Mouse (Mus musculus): ENCODE measurements around the gene Cd36.
"Not testable (repeated sequence)": the region's sequence is repeated elsewhere in the genome, so short reads cannot be mapped to it uniquely, and the experiment has no call there.

Gene Cd36

DNA sequence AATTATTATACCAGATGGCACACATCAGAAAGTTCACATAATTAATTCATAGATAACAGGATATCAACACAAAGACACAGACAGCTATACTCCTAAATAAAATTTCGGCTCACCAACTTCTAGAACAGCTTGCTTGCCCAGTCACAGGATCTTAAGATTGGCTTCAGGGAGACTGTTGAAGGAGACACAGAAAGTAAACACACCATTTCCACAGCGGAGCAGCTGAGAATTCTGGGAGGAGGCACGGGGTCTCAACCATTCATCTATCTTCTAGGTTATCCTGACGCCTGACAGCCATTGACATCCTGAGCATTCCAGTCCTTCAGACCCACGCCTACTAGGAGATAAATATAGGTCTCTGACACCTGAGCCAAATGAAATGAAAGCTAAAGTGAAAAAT is at the start of gene Cd36:
Gene Cd36 (minus strand): TSS at position 204 of the 400 bp plus-strand sequence.
- DNase-seq (ENCODE audit: inconsistent age in 2 of 2, low spot score in 1 of 2): peak in 1 of 2 experiments; percentile 30

DNA sequence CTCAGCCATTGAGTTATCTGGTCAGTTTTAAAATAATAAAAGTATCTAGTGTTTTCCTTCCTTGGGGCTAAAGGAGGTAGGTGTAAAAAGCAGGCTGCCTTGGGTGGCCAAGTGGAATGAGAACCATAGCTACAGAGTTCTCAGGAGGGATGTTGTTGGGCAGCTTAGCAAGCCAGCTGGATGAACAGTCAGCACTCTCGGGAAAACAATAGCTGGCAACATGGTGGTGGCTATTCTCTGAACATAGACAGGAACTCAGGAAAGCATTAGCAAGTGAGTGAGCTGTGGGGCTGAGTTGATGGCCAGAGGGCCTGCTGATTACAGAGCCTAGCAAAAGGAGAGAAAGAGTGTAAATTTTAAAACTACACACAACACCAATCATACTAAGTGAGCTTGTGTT is 45.9 kb upstream of the Cd36 start:
- no peak for DNase-seq (ENCODE audit: inconsistent age in 2 of 2, low spot score in 1 of 2)

DNA sequence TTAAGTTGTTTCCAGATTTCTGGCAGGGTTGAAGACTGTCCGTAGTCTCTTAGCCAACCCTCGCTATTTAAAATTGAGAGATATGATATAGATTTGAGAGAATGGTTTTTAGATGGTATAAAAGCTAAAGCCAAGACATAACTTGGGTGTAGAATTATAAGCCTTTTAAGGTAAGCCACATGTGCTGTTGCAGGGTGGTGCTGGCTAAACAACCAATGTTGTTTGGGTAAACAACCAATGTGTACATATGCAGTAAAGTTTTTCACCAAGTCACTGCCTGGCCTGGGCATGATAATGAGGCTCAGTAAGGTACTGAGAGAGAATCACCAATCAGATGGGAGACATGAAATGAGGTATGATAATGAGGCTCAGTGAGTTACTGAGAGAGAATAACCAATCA is 43.0 kb upstream of the Cd36 start:
- DNase-seq (ENCODE audit: inconsistent age in 2 of 2, low spot score in 1 of 2): not testable (repeated sequence)

DNA sequence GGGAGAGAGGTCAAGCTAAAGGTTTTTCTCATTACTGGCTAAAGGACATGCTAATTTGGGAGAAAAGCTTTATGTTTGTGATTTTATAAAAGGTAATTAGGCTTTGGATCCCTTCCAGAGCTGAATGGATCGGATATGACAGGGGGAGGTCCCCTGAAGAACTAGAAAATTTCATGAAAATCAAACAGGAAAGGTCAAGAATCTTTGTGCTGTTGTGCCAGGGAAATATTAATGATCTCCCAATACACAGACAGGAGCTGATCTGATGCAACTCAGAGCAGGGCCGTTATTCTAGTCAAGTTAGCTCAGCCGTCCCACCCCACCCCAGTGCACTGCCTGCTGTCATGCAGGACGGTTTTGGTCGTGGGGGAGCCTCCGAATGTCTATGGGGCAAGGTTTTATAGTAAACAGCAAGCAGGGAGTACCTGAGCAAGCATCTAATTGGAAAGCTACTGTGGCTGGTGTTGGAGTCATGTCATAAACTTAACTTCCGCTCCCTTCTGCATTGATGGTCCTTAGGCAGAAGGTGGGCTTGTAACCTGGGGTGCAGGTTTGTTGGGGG is 40.5 kb upstream of the Cd36 start:
- DNase-seq (ENCODE audit: inconsistent age in 2 of 2, low spot score in 1 of 2): no peak

DNA sequence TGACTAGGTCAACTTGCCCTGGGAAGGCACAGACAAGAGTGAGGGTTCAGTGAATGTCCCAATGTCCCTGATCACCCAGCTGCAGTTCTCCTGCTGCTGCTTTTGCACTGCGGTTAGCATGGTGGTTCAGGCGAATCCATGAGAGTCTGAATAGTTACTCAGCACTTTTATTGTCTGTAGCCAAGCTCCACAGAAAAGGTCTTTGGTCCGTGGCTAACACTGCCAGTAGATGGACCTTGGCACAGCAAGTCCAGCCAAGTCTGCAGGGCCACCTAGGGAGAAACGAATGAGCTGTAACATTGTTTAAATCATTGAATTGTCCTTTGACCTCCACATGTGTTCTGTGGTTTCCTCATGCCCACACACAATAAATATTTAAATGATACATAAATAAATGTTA is 39.9 kb upstream of the Cd36 start:
- peak in 1 of 2 experiments; percentile 63 for DNase-seq (ENCODE audit: inconsistent age in 2 of 2, low spot score in 1 of 2)

DNA sequence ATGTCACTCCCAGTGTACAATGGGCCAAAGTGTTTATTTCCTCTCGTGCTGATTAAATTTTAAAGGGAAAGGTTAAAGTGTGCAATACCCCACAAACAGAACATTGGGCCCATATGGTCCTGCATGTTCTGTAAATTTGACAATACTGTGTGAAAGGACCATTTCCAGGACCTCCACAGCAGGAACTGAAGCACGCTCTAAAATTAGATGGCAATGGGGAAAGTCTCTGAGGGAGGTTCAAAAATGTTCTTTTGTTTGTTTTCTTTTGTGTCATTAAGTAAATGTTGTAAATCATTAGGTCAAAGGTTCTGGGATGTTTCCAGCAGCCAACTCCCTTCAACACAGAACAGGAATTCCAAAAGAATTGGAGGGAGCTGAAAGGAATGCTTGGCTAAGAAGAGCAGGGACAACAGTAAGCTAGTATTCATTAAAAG is 35.5 kb upstream of the Cd36 start:
- peak in 1 of 2 experiments; percentile 65 for DNase-seq (ENCODE audit: inconsistent age in 2 of 2, low spot score in 1 of 2)

DNA sequence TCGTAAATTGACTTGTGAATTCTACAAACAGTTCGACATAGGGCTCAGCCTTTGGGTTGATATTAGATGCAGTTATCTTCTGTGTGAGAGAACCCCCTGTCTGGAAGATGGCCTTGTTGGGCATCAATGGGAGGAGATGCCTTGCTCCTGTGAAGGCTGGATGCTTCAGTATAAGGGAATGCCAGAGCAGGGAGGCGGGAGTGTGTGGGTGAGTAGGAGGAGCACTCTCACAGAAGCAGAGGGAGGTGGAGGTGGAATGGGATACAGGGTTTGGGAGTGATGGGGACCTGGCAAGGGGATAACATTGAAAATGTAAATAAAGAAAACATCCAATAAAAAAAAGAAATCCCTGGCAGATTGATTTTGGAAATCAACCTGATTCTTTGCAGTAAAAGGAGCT is 35.0 kb upstream of the Cd36 start:
- no peak for DNase-seq (ENCODE audit: inconsistent age in 2 of 2, low spot score in 1 of 2)

DNA sequence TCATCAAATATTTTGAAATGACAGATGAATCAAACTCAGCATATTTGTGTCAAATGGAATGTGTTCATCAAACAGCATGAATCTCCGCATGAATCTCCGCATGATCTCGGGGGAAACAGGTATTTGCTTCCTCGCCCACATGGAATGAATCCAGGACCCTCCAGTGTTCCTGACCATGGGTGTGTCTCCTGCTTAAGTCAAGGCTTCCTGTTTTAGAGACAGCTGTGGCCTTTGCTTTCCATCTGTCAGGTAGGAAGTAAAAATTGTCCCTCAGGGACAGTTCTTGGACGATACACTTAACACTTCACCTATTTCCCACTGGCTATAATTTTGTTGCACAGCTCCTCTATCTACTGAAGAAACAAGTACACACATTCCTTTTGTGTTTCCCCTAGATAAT is 30.4 kb upstream of the Cd36 start:
- peak in 1 of 2 experiments; percentile 67 for DNase-seq (ENCODE audit: inconsistent age in 2 of 2, low spot score in 1 of 2)

DNA sequence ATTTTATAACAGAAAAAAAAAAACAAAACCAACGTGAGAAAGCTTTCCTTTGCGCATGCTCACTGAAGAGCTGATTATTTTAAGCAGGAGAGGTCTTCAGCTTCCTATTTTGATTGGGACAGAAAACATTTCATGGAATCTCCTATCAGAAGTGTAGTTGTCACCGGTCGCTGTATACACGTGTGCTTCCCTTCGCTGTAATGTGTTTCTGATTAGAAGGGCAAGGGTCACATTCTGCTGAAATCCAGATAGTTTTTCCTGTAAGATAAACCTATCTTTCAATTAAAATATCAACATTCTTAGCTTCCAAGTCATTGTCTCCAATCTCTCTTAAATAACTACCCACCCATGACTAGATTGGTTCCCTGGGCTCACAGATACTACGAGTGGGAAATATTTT is 16.2 kb upstream of the Cd36 start:
- no peak for DNase-seq (ENCODE audit: inconsistent age in 2 of 2, low spot score in 1 of 2)

DNA sequence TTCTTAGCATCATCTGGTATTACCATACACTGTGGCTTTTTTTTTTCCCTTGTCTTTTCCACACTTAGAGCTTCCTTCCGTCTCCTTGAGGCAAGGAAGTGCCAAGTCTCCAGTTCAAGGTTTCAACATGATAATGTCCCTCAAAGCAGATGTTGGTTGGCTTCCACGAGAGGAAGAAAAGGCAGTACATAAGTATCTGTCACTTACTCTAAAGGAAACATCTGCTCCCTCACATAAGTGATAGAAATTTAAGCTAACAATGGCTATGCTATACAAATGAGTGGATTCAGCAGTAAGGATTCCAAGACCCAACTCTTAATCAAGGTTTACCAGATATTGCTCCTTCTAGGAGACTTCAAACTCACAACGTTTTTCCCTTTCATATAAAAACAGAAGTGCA is 10.3 kb upstream of the Cd36 start:
- peak in 1 of 2 experiments; percentile 24 for DNase-seq (ENCODE audit: inconsistent age in 2 of 2, low spot score in 1 of 2)

DNA sequence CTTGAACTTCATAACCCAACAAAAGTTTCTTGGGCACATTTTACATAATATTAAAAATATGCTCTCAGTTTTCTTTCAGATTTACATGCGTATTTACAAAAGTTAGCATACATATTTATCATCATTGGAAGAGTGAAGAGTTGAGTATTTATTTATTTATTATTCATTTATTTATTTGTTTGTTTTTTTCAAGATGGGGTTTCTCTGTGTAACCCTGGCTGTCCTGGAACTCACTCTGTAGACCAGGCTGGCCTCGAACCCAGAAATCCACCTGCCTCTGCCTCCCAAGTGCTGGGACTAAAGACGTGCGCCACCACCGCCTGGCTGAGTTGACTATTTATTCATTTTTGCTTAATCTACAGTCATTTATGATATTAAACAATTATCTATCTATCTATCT is 9.0 kb upstream of the Cd36 start:
- not testable (repeated sequence) for DNase-seq (ENCODE audit: inconsistent age in 2 of 2, low spot score in 1 of 2)

DNA sequence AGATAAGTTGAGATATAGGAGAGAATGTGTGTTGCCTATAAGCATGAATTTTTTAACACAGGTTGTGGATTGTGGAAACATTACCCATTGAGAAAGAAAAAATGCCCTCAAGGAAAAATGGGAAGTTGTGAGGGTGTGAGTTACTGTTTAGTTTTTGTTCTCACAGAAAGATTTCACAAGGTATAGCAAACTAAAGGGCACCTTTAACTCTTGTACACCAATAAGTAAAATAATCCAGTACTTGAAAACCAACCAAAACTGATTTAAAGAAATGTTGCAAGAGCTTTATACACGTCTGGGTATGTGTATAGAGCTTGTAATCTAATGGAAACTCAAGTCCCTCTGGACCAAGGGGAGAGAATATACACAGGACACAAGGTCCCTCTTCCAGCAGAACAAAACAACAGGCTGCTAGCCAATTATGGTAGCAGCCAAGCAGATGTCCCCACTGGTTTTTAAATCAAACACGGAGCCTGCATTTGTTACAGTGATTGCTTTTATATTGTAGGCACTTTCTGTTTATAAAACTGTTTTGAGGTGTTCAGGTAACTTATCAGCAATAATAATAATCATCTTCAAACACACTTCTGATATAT is 5.1 kb upstream of the Cd36 start:
- DNase-seq (ENCODE audit: inconsistent age in 2 of 2, low spot score in 1 of 2): no peak

DNA sequence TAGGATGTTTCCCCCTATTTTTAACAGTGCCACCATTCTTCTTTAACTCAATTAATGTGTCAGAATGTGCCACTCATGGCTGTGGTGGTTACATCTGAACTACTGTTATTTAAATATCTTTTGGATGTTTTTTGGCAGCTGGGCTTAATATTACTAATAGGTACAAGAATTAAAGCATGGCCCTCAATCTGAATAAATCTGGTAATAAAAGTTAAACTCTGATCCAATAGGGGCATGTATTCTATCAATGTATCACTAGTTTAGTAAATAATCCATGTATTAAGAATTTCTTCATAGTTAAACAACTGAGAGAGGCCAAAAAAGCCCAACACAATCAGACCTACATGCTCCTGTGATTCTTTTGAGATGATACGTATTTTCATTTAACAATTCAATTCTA is 690 bp upstream of the Cd36 start:
- peak in 1 of 2 experiments; percentile 13 for DNase-seq (ENCODE audit: inconsistent age in 2 of 2, low spot score in 1 of 2)

DNA sequence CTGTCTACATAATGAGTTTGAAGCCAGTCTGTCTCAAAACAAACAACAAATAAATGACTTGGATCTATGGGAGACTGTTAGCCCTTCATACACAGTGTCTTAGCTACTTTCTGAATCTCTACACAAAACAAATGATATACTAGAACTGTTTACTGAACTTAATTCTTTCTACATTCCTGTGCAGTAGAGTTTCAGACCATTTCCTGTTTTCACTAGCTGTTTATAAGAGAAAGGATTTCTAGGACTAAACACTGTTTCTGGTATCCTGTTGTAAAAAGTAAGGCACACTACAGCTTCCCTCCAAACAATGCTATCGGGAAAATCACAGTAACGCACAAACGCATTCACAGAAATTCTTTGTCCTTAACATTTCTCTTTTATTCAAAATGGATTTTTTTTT is 2.2 kb downstream of the Cd36 start:
- peak in 1 of 2 experiments; percentile 16 for DNase-seq (ENCODE audit: inconsistent age in 2 of 2, low spot score in 1 of 2)

DNA sequence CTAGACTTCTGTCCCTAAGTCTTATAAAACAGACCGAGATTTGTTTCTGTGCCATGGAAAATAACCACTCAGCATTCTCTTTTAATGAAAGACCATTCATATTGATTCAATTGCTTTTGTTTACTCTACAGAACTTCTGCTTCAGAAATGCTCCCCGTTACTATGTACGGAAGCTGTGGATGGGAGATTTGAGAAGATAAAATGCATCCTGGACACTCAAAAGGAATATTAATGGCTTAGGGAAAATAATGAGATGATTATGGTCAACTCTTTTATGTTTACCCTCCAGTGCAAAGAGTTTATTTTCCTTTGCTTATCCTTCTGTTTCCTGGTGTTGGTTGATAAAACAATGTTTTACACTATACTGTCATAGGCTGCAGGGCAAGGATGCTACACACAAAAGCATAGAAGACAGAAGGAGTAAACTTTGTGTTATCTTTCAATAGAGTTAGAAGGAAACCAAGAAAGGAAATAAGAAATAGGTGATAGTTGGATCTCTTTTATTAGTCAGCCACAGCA is 5.2 kb downstream of the Cd36 start:
- DNase-seq (ENCODE audit: inconsistent age in 2 of 2, low spot score in 1 of 2): no peak

DNA sequence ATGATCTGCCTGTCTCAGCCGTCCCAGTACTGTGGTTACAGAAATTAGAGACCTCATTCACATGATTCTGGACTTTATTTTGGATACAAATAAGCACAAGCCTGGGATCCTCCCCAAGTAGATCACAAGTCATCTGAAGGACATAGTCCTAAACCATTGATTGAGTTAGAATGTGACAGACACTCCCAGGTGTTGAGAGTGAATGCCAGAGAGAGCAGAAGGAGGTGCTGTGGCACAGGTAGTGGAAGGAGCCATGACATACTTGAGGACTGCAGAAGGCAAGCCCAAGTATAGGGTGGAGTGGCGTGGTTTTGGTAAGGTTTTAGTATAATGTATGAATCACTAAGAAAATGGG is 7.1 kb downstream of the Cd36 start:
- DNase-seq (ENCODE audit: inconsistent age in 2 of 2, low spot score in 1 of 2): no peak

DNA sequence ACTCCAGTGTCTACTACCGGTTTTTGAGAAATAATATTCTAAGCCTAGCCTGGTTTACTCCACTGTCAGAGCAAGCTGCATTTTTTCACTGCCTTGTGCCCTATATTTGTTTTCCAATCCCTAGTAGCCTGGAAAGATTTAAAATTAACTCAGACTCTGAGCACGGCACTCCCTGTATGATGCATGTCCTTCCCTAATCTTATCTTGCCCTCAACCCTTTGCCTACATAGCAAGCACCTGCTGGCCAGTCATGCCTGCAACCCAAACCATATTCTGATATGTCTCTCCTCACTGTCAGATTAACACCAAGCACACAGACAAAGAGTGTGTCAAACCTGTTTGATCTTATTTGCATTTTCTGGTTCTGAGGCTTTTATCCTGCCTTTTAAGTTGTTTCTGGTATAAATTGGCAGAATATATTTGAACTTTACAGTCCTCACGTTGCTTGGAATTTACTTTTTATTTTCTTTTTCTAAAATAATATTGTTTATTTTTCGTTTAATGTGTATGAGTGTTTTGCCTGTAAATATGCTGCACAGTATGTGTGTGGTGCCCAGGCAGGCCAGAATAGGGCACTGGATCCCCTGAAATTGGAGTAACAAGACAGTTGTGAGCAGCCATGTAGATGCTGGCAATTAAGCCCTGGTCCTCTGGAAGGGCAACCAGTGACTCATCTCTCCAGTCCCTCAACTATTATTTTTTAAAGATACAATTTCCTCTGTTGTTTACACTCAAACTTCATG is 7.6 kb downstream of the Cd36 start:
- peak in 1 of 2 experiments; percentile 17 for DNase-seq (ENCODE audit: inconsistent age in 2 of 2, low spot score in 1 of 2)

DNA sequence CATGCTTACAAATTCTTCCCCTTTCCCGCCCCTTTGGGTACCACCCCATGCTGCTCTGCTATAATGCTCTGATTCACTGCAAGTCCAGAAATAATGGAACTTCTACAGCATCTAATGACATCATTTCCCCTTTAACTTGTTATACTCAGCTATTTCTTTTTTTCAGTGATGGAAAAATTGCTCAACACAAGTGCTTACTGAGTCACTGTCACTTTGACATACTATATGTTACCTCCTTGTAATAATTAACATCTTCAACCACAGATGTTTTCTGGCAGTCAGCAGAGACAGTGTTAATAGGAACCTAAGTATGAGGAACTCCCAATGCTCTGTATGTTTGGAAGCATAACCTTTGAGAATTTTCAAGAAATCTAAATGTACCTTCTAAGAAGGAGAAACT is 8.7 kb downstream of the Cd36 start:
- peak in 1 of 2 experiments; percentile 14 for DNase-seq (ENCODE audit: inconsistent age in 2 of 2, low spot score in 1 of 2)

DNA sequence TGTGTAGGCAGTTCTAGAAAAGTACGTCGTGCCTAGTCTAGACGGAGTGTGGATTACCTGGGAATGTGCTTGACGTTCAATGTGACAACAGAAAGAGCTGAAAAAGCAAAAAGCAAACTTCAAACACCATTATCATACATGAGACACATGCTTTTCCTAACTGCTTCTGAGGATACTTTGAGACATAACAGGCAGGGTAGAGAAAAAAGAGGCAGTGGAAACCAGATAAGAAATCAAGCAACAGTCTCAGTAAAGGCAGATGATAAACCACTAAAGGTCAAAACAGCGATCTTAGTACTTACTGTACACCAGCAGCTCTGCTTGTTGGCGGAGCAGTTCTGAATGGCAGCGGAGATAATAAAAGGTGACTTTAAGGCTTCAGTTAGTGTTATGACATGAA is 11.6 kb downstream of the Cd36 start:
- no peak for DNase-seq (ENCODE audit: inconsistent age in 2 of 2, low spot score in 1 of 2)

DNA sequence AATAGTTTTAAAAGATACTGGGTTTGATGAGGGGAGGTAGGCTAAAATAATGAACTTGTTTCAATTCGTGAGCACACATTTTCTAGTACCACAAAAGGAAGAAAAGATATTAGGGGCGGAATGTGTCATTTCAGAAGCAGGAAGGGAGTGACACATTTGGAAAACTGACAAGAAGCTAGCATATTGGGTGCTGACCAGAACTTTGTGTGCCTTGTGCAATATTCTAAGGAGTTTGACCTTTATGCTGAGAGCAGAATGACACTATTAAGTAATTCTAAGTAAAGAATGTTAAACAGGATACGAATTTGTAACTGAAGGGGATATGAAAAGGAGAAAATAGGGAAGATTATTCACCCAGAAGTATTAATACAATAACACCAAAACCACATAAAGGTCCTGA is 12.0 kb downstream of the Cd36 start:
- peak; percentile 46 to 87 for DNase-seq (ENCODE audit: inconsistent age in 2 of 2, low spot score in 1 of 2)

DNA sequence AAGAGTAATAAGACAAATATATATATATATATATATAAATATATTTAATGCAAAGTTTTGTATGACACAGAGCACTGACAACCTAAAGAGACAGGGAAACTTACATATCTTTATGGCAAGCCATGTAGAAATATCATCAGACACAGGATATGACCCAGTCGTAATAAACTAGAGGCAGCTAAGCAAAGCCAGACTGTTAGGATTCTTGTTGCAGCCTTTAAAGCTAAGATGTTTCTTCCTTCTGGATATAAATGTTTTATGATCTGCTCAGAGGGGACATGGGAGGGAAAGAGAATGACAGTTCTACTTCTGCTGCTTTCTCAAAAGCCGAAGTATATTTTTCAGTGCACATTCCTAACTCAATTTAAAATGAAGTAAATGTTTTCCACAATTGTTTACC is 14.3 kb downstream of the Cd36 start:
- no peak for DNase-seq (ENCODE audit: inconsistent age in 2 of 2, low spot score in 1 of 2)

DNA sequence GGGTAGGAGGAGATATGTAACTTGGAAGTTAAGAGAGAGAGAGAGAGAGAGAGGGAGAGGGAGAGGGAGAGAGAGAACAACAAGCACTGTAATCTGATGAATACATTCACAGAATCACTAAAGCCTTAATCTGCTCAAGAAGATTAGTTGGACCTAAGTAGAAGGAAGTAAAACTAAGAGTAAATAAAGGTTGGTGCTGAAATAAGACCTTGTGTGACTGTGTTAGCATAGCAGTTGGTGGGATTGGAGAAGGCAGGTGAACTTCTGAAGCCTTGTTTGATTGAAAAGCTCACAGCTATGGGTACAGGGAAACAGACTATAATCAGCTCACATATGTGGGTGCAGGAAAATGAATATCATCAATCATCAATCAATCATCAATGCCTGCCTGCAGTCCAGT is 23.2 kb downstream of the Cd36 start:
- DNase-seq (ENCODE audit: inconsistent age in 2 of 2, low spot score in 1 of 2): no peak

All from adrenal gland, adult (tissue).